Mouse (Mus musculus): ENCODE measurements around the gene Cep83. TPM values are rescaled to one million over a fixed set of nuclear protein-coding genes. Genes with fewer than 3 reads are reported as not detected.

The Cep83 gene
- polyA plus RNA-seq, 1 experiment from 2014 or later: 14.7 TPM

DNA sequence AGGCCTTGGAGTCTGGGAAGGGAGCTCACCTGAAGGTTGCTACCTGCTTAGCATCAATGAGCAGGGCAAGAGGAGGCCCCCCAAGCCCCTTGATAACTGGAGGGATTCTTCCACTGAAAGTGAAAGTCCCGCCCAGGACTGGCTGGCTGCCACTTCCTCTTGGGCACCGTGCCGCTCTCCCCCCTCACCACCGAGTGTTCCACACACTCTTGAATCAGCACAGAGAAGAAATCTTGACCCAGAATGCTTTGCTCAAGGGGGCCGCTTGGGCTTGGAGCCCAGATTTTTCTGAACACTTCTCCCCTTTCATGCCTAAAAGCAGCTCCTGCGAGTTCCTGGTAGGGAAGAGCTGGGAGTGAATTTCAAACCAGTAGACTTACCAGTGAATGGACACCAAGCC, 141.0 kb downstream of the Cep83 start:
- WGBS (ENCODE audit: insufficient replicate concordance): 46% methylated on average over 6 of the region's 6 CpGs
- no peak overlapping the region for H3K9ac ChIP-seq
- peaks cover 31% of the 10 kb centered on the region for H3K36me3 ChIP-seq
- no peaks in the 10 kb centered on the region for H3K27me3 ChIP-seq (replicated peaks)
- H3K4me2 ChIP-seq: peak overlapping the region; percentile 30
- H3K4me1 ChIP-seq: peaks cover 18% of the 10 kb centered on the region
- H3K4me3 ChIP-seq: no peak overlapping the region
- no peak for ATAC-seq
- H3K9me3 ChIP-seq (replicated peaks): no peaks in the 10 kb centered on the region
- no peak overlapping the region for H3K27ac ChIP-seq

DNA sequence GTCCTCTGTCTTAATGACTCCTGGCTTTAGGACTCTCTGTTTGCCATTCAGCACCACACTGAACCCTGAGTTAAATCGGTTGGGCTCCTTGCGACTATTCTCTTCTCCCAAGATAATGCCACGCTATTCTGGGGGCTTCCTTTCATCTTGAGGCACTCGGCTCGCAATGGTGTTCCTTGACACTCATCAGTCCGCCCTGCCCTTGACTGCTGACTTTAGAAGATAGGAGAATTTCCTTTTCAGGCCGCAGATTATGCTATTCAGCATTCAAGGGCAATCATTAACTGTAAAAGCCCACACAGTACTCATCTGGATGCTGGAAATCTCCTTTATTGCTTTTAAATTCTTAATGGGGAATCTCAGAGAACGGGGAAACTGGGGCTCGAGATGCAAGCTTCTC, 147.4 kb downstream of the Cep83 start:
- Histone ChIP-seq H3K9ac (no peak overlapping the region), H3K4me3 (no peak overlapping the region), H3K9me3 (replicated peaks) (no peaks in the 10 kb centered on the region), H3K27ac (no peak overlapping the region), H3K4me2 (no peak overlapping the region), H3K27me3 (replicated peaks) (no peaks in the 10 kb centered on the region), H3K36me3 (peaks cover 30% of the 10 kb centered on the region), H3K4me1 (no peaks in the 10 kb centered on the region)
- ATAC-seq: no peak
- WGBS (ENCODE audit: insufficient replicate concordance): 69% methylated on average over 9 of the region's 9 CpGs
